Mouse (Mus musculus) kidney, adult 2 months (tissue): Measurements from ENCODE around the gene Tmem167.

Experiments
- CTCF ChIP-seq: fragments of 200-500 bp; conservative IDR thresholded peaks from 2 replicates; pipeline ENCODE4 v1.5.1; 2011; ENCODE audit warnings: low read depth, mild to moderate bottlenecking, control low read depth, low read length, moderate library complexity, mixed read lengths; ENCODE audit not compliant: insufficient read depth, insufficient read length
- POLR2A ChIP-seq: fragments of 200-500 bp; IDR thresholded peaks from one replicate; pipeline ENCODE4 v1.6.1; 2011; ENCODE audit warnings: low read depth, low read length, control low read depth

DNA sequence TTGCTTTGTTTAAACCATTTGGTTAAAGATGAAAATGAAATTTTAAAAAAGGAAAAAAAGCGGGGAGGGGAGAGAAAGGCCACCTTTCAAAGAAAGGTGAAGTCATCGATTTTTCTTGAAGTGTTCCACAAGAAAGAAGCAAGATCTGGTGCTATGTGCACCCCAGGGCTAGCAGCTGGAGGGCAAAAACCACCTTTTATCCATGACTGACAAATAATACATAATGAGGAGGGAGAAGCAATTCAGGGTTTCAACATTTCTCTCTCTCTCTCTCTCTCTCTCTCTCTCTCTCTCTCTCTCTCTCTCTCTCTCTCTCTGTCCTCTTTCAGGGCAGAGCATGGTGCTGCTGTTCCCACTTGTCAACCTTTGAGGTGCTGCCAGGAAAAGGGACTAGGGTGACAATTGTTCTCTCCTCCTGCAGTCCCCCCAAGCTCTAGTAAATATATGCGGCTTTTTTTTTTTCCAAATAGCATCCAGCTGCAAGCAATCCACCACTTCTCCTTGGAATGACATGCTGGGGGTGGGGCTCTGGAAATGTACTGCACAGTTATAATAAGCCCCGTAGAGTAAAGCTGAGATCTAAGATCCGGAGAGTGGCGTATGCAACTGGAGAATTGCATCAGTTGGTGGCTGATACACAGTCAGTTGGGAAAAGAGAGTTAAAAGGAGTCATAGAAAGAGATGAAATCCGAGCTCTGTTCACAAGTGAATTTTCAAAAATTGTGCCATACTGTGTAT lies 63.8 kb downstream of the Tmem167 start:
- no peak for TF ChIP-seq POLR2A
- TF ChIP-seq CTCF, result no peak
